Mouse (Mus musculus) large intestine, adult 2 months (tissue): ENCODE data around the gene Mtfr1l. TPM values are rescaled to one million over a fixed set of nuclear protein-coding genes. Genes with fewer than 3 reads are reported as not detected.

Experiments used
- DNase-seq: peaks from one replicate; pipeline ENCODE4 v3.0.0-alpha.2; 2012; ENCODE audit warnings: low read depth, low spot score
- WGBS: fragments of 180-500 bp; shearing (Covaris S2); methylation state at CpG from one replicate; pipeline ENCODE4 v1.1.7; 2018; 5-methylcytosine and 5-hydroxymethylcytosine counted together
- polyA plus RNA-seq: library from polyadenylated mRNA; depleted of rRNA; stranded (reverse); fragments of >200 nt; gene quantifications from 2 replicates; pipeline ENCODE4 v1.2.3, GENCODE M21; 2012

Mtfr1l gene
- polyA plus RNA-seq, 1 experiment, result 56.1 TPM

DNA sequence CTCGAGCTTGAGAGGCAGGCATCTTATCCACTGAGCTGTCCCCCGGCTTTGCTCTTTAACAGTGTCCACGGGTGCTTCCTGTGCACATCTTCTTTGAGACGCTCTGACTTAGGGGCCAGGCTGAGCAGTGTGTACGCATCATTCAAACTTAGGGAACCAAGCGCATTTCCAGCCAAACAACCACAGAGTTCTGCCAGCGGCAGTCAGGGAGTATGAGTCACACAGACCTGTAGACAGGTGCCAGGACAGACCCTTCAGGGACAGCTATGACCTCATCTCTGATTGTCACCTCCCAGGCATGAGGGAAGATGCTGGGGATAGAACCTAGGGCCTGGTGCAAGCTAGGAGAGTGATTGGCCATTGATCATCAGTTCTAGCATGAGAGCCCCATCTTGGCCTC lies 24.0 kb upstream of the Mtfr1l start:
- WGBS, result 75% methylated on average over 7 of the region's 7 CpGs
- no peak for DNase-seq

DNA sequence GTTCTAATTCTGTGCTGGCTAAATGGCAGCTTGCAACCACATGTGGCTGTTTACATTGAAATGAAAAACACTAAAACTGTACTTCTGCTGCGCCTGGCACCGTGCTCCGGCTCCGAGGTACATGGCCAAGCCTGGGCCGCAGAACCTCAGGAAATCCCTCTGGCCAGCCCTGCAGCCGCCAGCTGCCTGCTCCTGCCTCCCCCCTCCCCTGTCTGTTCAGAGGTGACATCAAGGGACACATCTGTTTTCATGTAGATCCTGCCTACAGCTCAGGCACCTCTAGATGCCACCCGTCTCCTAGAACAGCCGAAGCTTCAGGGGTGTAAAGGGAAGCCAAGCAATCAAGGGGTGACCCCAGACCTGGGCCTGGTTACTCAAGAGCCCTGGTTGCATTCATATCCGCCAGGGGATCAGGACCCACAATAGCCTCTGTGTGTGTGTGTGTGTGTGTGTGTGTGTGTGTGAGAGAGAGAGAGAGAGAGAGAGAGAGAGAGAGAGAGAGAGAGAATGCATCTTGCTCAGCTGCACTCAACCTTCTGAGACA lies 23.5 kb upstream of the Mtfr1l start:
- 65% methylated on average over 9 of the region's 9 CpGs for WGBS
- no peak for DNase-seq

GRCm38 (mm10) chr4:134557626-134558249 lies 22.6 kb upstream of the Mtfr1l start:
- 23% methylated on average over 16 of the region's 16 CpGs for WGBS
- DNase-seq, result no peak

DNA sequence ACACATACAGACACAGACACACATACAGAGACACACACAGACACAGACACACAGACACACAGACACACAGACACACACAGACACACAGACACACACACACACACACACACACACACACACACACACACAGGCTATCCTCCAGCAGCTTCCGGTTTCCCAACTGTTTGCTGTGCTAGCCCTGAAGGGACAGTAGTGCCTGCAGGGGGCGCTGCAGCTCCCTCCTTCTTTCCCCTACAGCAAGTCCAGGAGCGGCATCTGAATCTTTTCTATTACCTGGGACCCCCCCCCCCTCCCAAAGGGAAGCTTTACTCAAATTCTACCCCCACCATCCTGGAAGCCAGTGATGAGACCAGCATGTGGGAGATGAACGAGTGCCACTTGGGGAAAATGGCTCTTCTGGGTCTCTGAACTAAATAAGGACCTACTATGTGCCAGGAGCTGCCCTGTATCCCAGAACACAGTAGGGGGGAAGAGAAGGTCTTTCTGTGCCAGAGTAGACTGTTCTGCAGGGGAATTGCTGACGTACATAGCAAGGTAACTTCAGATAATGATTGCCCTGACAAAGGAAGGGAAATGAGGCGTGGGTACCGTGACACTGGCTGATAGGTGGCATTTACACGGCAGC lies 20.9 kb upstream of the Mtfr1l start:
- no peak for DNase-seq
- 69% methylated on average over 8 of the region's 8 CpGs for WGBS

- WGBS, result 93% methylated on average over 1 of the region's 1 CpGs
Measured at GRCm38 (mm10) chr4:134553631-134554030, 18.4 kb upstream of the Mtfr1l start.

GRCm38 (mm10) chr4:134551494-134552316 lies 16.5 kb upstream of the Mtfr1l start, which contains the start of gene Selenon:
Gene Selenon (minus strand): TSS chr4:134552166.
- WGBS, result 3% methylated on average over 60 of the region's 67 CpGs
- no peak for DNase-seq

More at GRCm38 (mm10) chr4:134553631-134554030, 18.4 kb upstream of the Mtfr1l start:
- DNase-seq, result no peak

DNA sequence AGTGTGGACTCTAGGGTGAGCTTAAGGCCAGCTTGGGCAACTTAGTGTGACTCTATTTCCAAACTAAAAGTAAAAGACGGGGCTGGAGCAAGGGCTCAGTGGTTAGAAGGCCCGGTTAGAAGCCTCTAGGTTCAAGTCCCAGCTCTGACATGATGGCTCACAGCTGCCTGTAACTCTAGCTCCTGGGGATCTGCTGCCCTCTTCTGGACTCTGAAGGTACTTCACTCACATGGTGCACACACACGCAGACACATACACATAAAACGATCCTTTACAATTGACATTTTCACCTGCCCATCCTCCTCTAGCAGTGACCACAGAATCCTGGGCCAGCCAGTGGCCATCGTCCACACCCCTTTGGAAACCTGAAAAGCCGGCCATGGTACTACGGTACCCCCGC lies 14.7 kb upstream of the Mtfr1l start:
- WGBS, result 98% methylated on average over 8 of the region's 8 CpGs
- DNase-seq, result no peak

DNA sequence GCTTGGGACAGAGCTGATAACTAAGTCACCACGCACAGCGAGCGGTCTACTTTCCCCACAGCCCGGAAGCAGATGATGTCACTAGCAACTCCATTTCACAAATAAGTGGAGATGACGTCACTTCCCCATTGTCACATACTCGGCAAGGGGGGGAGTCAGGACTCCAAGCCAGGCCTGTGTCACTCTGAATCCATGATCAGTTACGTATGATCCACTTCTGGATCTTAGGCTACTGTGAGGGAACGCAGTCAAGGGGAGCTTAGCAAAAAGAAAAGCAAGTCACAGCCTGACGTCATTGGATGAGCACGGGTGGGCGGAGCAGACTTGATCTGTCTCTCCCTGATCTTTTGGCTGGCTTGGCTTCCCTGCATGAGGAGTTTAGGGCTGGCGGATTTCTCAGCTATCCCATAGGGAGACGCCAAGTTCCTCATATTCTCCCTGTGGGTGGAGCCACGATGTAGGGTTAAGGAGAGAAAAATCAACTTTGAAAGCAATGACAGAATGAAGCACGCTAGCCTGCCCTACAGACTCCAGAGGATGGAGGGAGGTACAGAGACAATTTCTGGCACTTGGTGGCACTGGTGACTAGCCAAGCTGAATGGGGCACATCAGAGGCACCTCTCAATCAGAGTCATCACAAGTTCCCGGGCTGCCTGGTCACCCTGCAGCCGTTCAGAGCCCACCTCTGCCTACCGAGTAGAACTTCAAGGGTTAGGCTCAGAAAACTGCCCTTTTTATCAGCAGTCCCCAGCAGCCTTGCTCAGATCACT lies 13.2 kb upstream of the Mtfr1l start:
- 70% methylated on average over 18 of the region's 18 CpGs for WGBS

GRCm38 (mm10) chr4:134546814-134547705 lies 11.9 kb upstream of the Mtfr1l start:
- 32% methylated on average over 9 of the region's 9 CpGs for WGBS
- DNase-seq, result no peak

More for the DNA sequence above, 13.2 kb upstream of the Mtfr1l start:
- no peak for DNase-seq

DNA sequence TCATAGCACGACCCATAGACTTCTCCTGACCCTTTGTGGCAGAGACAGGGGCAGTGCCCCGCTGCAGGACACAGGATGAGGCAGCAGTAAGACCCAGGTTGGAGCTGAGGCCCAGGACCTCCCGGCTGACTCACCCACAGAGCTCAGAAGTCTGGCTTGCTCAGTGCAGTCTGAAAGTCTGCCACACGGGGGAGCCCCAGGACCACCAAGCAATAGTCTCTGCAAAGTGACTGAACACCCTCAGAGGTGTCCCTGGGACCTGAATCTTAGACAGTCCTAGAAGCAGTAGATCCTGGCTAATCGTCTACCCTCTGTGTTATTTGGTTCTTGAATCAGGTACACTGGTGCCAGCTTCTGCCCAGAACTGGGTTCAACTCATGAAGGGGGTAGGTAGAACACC lies 8.1 kb upstream of the Mtfr1l start:
- WGBS, result 2% methylated on average over 5 of the region's 5 CpGs
- DNase-seq, result peak; percentile 66

- DNase-seq, result no peak
- 91% methylated on average over 9 of the region's 9 CpGs for WGBS
Measured at GRCm38 (mm10) chr4:134542726-134543125, 7.5 kb upstream of the Mtfr1l start.

DNA sequence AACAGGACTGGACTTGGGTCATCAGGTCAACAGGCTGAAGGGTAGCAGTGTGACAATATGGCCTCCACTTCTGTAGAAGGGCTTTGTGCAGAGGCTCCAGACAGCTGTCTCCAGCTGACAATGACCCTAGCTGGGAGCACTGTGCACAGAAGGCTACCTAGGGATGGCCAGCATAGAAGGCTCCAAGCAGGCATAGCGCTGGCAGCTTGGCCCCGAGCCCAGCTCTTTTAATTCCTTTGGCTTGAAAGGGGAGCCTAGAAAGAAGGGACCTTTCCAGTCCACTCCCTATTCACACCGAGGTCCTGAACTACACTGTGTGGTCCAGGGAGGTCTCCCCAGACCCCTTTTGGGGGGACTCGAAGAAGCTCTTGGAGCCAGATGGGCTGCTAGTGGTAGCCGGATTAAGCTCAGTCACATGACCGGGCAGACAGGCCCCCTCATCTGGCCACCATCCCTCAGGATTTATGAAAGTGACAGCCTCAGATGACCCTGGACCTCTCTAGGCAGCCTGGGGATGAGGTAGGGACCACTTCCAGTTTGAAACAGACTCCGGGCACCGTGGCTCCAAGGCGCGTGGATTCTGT lies 3.9 kb upstream of the Mtfr1l start:
- no peak for DNase-seq
- 83% methylated on average over 10 of the region's 10 CpGs for WGBS

GRCm38 (mm10) chr4:134535787-134536151 lies 582 bp upstream of the Mtfr1l start:
- peak; percentile 25 for DNase-seq
- under 1% methylated on average over 8 of the region's 8 CpGs for WGBS

- DNase-seq, result peak; percentile 27
- 1% methylated on average over 57 of the region's 57 CpGs for WGBS
Measured at GRCm38 (mm10) chr4:134534124-134534886, 882 bp downstream of the Mtfr1l start.

- WGBS, result 87% methylated on average over 4 of the region's 4 CpGs
- no peak for DNase-seq
Measured at GRCm38 (mm10) chr4:134533421-134533820, 1.8 kb downstream of the Mtfr1l start.

- WGBS, result 71% methylated on average over 4 of the region's 4 CpGs
- DNase-seq, result no peak
Measured at GRCm38 (mm10) chr4:134532928-134533327, 2.3 kb downstream of the Mtfr1l start.

DNA sequence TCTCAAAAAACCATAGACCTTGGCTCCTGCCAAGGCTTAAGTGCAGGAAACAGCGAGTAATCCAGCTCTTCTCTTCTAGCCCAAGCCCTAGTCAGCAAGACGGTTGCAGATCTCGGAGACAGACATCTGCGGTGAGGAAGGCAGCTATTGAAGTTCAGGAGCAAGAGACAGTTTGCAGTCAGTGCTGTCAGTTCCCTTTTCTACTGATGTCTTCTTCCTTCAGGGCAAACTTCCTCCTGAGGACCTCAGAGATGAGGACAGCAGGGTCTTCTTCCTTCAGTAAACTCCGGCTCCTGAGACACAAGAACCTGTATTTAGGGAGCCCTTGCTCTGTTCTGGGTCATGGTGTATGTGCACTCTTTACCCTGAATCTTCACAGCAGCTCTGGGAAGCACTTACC lies 9.0 kb downstream of the Mtfr1l start:
- WGBS, result 73% methylated on average over 5 of the region's 5 CpGs
- DNase-seq, result no peak

DNA sequence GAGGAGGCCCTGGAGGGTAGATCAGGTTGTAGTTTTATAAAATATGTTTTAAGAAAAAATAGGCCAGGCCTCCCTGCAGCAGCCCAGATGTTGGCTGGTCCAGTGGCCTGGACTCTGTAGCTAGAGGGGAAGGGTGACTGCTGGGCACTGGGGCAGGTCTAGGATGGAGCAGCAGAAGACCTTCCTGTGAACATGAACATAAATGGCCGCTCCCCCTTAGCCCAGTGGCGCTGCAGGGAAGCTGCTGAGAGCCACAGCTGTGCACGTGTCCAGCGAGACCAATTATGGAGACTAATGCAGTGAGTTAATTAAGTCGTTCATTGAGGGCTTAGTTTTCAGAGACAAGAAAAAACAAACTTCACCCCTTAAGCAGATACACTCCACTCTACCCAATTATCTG lies 9.4 kb downstream of the Mtfr1l start:
- WGBS, result 77% methylated on average over 5 of the region's 5 CpGs
- DNase-seq, result no peak
